Mouse (Mus musculus): ENCODE measurements at regions not wholly inside any gene's neighbourhood (a gene's known extent, or its start where the extent isn't known, plus 50 kb on each side); places are given as distances from the start of the nearest gene placed in this dataset.
A peak's percentile ranks its signal among the peaks of the same experiment; 100 is the strongest.

DNA sequence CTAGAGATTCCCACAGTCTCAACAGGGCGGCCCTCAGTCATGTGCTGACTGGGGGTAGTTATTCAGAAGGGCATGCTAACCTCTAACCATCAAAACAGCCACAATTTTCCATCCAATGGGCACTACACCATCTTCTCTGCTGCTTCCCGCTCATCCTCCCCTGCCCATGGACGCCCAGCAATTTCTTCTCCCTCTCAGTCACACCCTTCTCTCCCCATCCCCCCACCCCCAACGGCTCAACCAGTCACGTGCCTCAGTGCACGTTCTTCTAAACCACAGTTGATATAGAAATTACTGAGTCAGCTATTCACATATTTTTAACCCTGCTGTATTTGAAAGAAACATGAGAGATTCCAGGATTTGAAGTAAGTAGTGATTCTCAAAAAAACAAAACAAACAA, 146.3 kb upstream of the Gpc5 start:
- TF ChIP-seq CTCF (conservative IDR thresholded peaks at IDR 0.05): no peak
- Histone ChIP-seq H3K4me3 (no peak overlapping the region), H3K27ac (no peak overlapping the region)
- no peak for DNase-seq (ENCODE audit: low spot score in 2 of 2)

DNA sequence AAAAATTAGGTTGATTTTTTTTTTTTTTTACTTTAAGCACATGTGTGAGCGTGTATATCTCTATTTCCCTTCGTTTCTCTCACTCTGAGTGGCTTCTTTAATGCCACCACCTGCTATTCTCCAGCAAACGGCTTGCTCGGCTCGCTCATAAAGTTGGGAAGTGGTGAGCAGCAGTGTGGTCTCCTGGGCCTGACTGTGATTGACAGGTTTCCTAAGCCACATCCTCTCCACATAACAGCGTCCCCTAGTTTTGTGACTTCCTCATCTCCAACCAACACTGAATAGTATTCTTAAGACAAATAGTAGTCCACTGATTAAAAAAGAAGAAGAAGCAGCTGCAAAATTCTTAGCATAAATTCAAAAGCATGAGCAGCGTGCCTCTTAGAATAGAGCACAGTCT, 145.7 kb upstream of the Gpc5 start:
- no peak for DNase-seq (ENCODE audit: low spot score in 2 of 2)
- Histone ChIP-seq H3K27ac (no peak overlapping the region), H3K4me3 (no peak overlapping the region)
- no peak for TF ChIP-seq CTCF (conservative IDR thresholded peaks at IDR 0.05)

DNA sequence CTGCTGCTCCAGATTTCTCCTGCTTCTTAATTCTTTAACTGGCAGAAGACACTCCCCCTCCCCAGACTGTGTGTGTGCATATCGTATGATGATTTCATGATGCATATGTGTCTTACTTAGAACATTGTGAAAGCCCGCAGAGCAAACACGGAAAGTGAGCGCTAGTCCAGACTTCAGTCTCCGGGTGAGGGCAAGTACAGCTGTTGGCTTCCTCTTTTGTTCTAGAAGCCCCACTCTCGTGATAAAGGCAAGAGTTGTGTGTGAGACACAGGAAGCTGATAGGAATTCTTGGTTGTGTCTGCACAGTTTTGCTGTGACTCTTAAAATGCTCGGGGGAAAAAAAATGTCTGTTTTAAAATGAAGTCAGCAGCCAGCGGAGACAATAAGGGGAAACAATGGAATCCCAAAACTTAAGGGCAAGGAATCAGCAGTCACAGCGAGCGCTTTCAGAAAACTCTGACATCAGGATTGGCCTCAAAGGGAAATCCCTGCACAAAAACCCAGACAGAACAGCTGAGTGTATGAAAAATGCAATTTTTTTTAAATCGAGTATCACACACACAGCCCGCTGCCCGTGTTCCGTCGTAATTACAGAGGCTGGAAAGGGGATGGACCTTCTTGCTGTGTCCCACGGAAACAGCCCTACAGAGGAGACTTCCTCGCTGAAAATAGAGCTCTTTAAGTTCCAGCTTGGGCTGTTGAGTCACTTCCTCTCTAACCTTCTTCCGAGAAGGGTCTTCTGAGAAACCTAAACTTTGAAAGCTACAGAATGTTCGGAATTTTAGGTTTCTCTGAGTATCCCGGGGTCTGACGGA, 143.5 kb upstream of the Gpc5 start:
- no peak for DNase-seq (ENCODE audit: low spot score in 2 of 2)
- H3K4me3 ChIP-seq: peak overlapping the region; percentile 26
- TF ChIP-seq CTCF (conservative IDR thresholded peaks at IDR 0.05): no peak
- H3K27ac ChIP-seq: peak overlapping the region; percentile 50; the same call in 1 of the 2 replicates

DNA sequence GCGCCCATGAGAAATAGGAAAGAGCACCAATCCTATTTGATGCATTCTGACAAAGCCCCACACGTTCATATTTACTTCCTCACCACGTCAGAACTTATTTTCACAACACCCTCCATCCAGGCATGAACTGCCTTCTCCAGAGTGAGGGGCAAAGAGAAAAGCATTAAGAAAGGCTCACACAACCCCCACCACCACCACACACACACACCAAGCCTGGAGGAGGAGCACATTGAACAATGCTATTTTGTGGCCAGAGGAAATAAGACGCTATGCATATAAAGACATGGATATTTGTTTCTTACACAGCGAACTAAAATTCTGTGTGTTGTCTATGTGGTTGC, 142.9 kb upstream of the Gpc5 start:
- no peak for TF ChIP-seq CTCF (conservative IDR thresholded peaks at IDR 0.05)
- DNase-seq (ENCODE audit: low spot score in 2 of 2): no peak
- Histone ChIP-seq H3K4me3 (peak overlapping the region; percentile 26; the same call in 1 of the 2 replicates), H3K27ac (peak overlapping the region; percentile 7; the same call in 1 of the 2 replicates)

DNA sequence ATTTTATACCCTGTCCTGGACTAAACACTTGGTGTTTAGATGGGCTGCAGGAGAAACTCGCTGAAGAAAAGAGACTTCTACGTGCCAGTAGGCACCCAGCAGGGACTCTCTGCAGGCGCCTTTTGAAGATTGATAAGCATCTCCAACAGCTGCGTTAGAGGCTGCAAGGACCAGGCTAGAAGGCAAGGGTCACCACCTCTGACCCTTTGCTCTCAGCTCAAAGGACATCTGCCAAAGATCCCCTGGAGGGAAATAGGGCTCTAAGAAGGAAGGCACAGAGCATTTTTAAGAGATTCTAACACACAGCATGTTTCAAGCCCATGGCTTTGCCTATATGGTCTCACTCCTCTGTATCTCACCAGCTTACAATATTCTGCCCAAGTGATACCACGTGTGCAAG, 139.7 kb upstream of the Gpc5 start:
- Histone ChIP-seq H3K27ac (no peak overlapping the region), H3K4me3 (no peak overlapping the region)
- no peak for TF ChIP-seq CTCF (conservative IDR thresholded peaks at IDR 0.05)
- no peak for DNase-seq (ENCODE audit: low spot score in 2 of 2)

DNA sequence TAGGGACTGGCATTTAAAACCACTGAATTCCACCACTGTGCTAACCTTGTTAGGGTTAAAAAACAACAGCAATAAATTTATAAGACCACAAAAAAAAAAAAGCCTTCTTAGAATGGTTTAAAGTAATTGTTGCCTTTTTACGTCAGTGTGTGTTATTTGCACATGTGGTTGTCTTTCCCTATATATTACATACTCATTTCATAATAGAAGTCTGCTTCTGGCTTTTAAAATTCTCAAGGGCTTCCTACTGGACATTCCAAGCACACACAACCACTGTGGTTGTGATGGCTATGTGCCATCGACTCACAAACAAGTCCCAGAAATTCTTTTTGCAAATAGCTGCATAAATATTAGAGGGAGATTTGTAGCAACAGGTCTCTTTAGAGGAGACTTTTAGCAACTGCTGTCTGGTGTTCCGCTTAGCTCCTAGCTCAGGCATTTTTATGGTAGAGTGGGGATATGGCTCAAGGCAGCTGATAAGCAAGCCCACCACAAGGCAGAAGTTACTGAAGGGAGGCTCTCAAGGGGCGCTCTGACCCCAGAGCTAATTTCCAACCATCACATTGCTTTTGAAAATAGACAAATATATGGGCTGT, 138.8 kb upstream of the Gpc5 start:
- no peak overlapping the region for H3K27ac ChIP-seq
- TF ChIP-seq CTCF (conservative IDR thresholded peaks at IDR 0.05): no peak
- DNase-seq (ENCODE audit: low spot score in 2 of 2): no peak
- H3K4me3 ChIP-seq: no peak overlapping the region

DNA sequence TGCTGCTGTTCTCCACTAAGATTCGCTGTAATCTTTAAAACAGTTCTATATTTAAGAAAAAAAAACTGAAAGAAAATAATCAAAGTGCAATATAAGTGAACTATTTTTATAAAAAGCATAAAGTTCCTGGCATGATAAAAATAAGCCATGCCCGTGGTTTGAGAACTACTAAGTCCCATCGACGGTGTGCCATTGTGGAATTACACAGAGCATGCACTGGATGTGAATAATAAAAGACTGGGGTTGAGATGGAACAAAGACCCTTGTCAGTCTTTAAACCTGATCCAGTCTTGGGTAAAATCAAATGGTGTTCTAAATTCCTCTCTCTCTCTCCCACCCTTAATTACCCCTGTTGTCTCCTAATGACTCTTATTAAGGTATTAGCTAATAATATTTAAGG, 137.7 kb upstream of the Gpc5 start:
- TF ChIP-seq CTCF (conservative IDR thresholded peaks at IDR 0.05): no peak
- Histone ChIP-seq H3K4me3 (no peak overlapping the region), H3K27ac (no peak overlapping the region)
- no peak for DNase-seq (ENCODE audit: low spot score in 2 of 2)

DNA sequence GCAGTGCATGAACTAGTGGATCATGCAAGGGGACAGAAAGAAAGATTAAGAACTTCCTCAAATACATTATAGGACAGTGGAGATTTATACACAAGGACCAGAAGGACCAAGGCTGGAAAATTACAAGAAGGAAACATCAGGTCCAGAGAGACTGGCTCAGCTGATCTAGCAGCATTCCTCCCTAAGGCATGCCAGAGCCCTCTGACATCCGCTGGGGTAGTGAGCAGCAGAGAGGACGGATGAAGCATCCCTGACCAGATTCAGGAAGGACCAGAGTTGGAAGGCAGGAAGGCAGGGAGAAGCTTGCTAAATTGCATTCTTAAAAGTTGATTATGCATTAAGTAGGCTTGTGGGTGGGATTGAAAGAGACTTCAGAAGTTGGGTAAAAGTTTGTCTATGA, 136.4 kb upstream of the Gpc5 start:
- TF ChIP-seq CTCF (conservative IDR thresholded peaks at IDR 0.05): no peak
- H3K4me3 ChIP-seq: no peak overlapping the region
- no peak overlapping the region for H3K27ac ChIP-seq
- no peak for DNase-seq (ENCODE audit: low spot score in 2 of 2)

DNA sequence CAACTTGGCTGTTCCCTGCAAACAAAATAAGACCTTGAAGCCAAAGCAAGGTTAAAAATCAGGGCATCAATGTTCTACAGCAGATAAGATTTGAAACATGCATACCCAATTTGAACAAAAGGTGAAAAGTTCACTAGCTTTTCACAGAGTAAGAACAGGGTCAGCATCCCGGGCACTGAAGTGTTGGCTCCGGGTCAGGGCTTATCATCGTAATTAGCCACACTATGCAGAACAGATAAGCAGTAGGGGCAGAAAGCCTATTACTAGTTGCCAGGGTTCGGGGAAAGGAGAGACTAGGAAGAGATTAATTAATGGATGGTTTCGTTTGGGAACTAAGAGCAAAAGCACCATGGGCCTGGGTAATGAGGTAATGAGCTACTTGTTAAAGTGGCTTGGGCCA, 131.7 kb upstream of the Gpc5 start:
- no peak overlapping the region for H3K27ac ChIP-seq
- DNase-seq (ENCODE audit: low spot score in 2 of 2): no peak
- no peak for TF ChIP-seq CTCF (conservative IDR thresholded peaks at IDR 0.05)
- no peak overlapping the region for H3K4me3 ChIP-seq

DNA sequence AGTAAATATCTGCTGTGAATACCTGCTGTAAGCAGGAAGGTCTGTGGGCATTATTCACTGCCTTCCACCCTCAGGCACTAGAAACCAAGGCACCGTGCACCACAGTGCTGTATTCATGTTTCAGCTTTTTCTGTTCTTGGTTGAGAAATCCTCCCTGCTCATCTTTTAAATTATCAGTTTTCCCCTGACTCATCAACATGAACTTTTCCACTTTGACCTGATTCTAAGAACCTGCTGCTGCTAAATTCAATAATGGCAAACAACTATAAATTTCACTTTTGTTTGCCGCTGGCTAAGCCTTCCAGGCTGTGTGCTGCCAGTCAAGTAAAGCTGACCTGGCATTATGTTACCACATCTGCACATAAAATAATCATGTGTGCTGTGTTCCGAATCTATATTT, 126.1 kb upstream of the Gpc5 start:
- Histone ChIP-seq H3K4me3 (no peak overlapping the region), H3K27ac (no peak overlapping the region)
- no peak for TF ChIP-seq CTCF (conservative IDR thresholded peaks at IDR 0.05)
- DNase-seq (ENCODE audit: low spot score in 2 of 2): no peak

DNA sequence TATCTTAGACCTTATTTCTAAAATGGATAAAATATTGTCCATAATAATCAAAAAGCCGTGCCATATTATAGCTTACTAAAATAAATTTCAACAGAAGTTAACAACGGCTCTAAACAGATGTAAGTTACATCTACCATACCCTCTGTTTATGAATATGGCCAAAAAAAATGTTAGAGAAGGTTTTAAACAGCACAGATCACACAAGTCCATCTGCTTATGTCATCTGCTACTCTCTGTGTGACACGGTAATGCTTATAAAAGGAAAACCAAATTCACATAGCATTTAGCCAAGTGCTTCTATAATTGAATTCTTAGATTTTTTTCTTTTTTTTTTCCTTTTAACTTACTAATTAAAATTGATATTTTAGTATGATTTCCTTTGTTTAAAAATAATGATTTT, 123.0 kb upstream of the Gpc5 start:
- TF ChIP-seq CTCF (conservative IDR thresholded peaks at IDR 0.05): no peak
- Histone ChIP-seq H3K27ac (no peak overlapping the region), H3K4me3 (no peak overlapping the region)
- peak in 1 of 2 experiments; percentile 28 for DNase-seq (ENCODE audit: low spot score in 2 of 2)

DNA sequence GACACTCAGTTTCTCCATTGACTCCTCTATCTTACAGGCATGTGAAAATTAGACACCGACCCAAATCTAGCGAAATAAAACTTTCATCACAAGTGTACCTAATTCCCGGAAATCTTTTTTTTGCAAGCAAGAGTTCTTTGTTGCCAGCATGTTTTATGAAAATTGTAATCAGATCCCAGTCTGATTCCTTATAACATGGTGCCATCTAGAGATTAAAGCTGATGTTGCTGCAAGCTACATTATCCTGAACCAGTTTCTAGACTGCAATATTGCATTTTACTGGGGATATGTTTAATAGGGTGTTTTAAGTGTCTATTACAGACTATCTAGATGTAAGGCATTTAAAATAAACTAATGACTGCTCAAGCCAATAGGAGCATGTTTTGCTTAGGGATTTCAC, 110.9 kb upstream of the Gpc5 start:
- DNase-seq (ENCODE audit: low spot score in 2 of 2): peak in 1 of 2 experiments; percentile 18
- TF ChIP-seq CTCF (conservative IDR thresholded peaks at IDR 0.05): peak; percentile 85
- Histone ChIP-seq H3K27ac (no peak overlapping the region), H3K4me3 (no peak overlapping the region)

DNA sequence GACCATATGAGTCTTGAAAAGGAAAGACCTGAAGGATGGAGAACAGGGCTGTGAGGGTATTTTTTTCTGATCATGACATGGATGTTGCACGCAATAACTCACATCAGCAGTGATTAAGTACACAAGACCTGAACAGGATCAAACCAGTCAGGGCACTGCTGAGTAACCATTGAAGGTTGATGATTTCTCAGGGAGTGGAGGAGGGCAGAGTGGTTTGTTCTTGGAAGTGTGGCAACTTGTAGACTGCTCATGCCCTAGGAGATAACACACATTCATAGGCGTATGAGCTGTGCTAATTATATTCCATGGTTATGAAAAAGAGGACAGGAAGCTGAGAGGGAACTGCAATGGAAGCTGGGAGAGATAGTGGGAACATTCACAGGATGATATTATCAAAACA, 88.8 kb upstream of the Gpc5 start:
- DNase-seq (ENCODE audit: low spot score in 2 of 2): no peak
- Histone ChIP-seq H3K27ac (no peak overlapping the region), H3K4me3 (no peak overlapping the region)
- no peak for TF ChIP-seq CTCF (conservative IDR thresholded peaks at IDR 0.05)

DNA sequence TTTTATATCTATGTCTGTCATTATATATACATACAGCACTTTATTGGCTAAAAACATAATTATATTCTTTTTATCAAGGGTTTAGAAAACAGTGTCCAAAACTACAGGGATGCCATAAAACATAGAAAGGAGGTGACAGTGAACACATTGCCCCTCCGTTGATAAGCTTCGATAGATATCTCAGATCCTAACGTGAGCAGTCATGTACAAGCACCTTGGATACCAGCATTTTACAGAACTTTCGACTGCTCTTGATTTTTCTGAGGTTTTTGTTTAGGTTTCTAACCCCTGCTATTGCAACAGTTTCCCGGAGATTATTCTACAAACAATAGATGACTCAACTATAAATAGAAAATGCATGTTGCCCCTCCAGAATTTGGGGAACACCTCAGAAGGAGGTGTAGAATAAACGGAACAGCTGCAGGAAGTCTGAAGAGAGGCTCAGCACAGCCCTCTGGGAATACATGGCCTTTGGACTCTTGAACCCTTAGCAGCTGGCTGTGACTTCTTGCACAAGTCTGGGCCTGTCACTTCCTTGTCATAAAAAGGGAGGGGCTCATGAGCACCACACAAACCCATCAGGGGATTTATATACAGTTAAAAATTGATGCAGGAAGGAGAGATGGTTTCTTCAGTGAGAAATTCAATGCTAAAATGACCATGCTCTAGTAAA, 87.1 kb upstream of the Gpc5 start:
- Histone ChIP-seq H3K4me3 (no peak overlapping the region), H3K27ac (no peak overlapping the region)
- no peak for TF ChIP-seq CTCF (conservative IDR thresholded peaks at IDR 0.05)
- DNase-seq (ENCODE audit: low spot score in 2 of 2): no peak

All from layer of hippocampus, adult 2 months (tissue).